Mouse (Mus musculus): ENCODE results near the gene Cdca7. TPM values are rescaled to one million over a fixed set of nuclear protein-coding genes. Genes with fewer than 3 reads are reported as not detected.

The Cdca7 gene
- polyA plus RNA-seq, 1 experiment from 2014 or later, result 38.8 TPM

- Histone ChIP-seq H3K36me3 (ENCODE audit: control insufficient read depth, insufficient read depth) (no peaks in the 10 kb centered on the region), H3K27ac (ENCODE audit: low read length) (no peak overlapping the region), H3K4me2 (ENCODE audit: low read depth, low read length) (no peak overlapping the region), H3K4me1 (ENCODE audit: control insufficient read depth, low read depth, low read length) (no peaks in the 10 kb centered on the region), H3K27me3 (ENCODE audit: control insufficient read depth, insufficient read depth, low read depth, low read length) (peaks cover 12% of the 10 kb centered on the region), H3K4me3 (ENCODE audit: low read depth, low read length) (no peak overlapping the region), H3K9me3 (replicated peaks; ENCODE audit: control insufficient read depth, low read length) (no peaks in the 10 kb centered on the region), H3K9ac (ENCODE audit: low read depth, low read length) (no peak overlapping the region)
- 69% methylated on average over 16 of the region's 16 CpGs for WGBS (ENCODE audit: insufficient replicate concordance)
- ATAC-seq (ENCODE audit: low read depth), result no peak
Measured at GRCm38 (mm10) chr2:72502041-72502813, 26.3 kb downstream of the Cdca7 start.

DNA sequence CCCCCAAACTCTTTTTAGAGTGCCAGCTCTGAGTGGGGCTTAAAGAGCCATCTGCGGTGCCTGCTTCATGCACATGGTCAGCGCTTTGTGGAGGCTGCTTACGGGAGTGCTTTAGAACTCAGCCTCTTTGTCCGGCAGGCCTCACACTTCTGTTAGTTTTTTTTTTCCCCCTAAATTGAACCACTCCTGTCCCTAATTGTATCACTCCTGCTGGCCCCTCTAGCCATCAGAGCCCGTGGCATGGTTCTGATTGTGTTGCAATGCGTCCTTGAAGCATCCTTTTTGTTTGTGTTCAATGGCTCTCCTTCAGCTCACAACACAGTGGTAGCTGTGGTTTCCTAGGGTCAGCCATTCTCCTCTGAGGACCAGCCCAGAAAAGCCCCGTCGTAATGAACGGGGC is 27.7 kb downstream of the Cdca7 start:
- no peak overlapping the region for H3K4me2 ChIP-seq (ENCODE audit: low read depth, low read length)
- no peaks in the 10 kb centered on the region for H3K9me3 ChIP-seq (replicated peaks; ENCODE audit: control insufficient read depth, low read length)
- H3K36me3 ChIP-seq (ENCODE audit: control insufficient read depth, insufficient read depth), result no peaks in the 10 kb centered on the region
- no peak for ATAC-seq (ENCODE audit: low read depth)
- H3K4me1 ChIP-seq (ENCODE audit: control insufficient read depth, low read depth, low read length), result no peaks in the 10 kb centered on the region
- H3K27me3 ChIP-seq (ENCODE audit: control insufficient read depth, insufficient read depth, low read depth, low read length), result peaks cover 12% of the 10 kb centered on the region
- no peak overlapping the region for H3K4me3 ChIP-seq (ENCODE audit: low read depth, low read length)
- H3K27ac ChIP-seq (ENCODE audit: low read length), result no peak overlapping the region
- 63% methylated on average over 9 of the region's 9 CpGs for WGBS (ENCODE audit: insufficient replicate concordance)
- no peak overlapping the region for H3K9ac ChIP-seq (ENCODE audit: low read depth, low read length)

- H3K27ac ChIP-seq (ENCODE audit: low read length), result no peak overlapping the region
- no peak overlapping the region for H3K4me3 ChIP-seq (ENCODE audit: low read depth, low read length)
- H3K4me2 ChIP-seq (ENCODE audit: low read depth, low read length), result no peak overlapping the region
- no peak overlapping the region for H3K9ac ChIP-seq (ENCODE audit: low read depth, low read length)
- no peaks in the 10 kb centered on the region for H3K36me3 ChIP-seq (ENCODE audit: control insufficient read depth, insufficient read depth)
- ATAC-seq (ENCODE audit: low read depth), result no peak
- H3K4me1 ChIP-seq (ENCODE audit: control insufficient read depth, low read depth, low read length), result no peaks in the 10 kb centered on the region
- 34% methylated on average over 18 of the region's 18 CpGs for WGBS (ENCODE audit: insufficient replicate concordance)
- no peaks in the 10 kb centered on the region; the same call in 1 of the 2 replicates for H3K27me3 ChIP-seq (ENCODE audit: control insufficient read depth, insufficient read depth, low read depth, low read length)
- H3K9me3 ChIP-seq (replicated peaks; ENCODE audit: control insufficient read depth, low read length), result no peaks in the 10 kb centered on the region
Measured at GRCm38 (mm10) chr2:72507855-72508635, 32.1 kb downstream of the Cdca7 start.

DNA sequence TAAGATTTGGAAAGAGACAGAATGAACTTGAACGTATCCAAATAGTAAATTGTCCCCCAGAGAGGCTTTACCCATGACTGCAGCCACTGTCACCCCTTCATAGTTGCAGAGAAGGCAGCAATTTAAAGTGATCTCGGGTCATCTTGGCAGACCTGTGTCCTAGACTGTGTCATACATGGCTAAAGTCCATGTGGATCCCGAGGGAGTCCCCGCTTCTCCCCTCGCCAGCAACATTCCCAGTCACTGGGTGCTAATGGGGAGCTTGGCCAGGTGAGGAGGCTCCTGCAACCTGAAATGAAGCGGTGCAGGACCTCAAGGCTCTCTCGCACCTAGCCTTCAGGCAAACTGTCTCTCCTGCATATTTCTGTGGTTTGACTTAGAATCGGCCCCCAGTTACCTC is 32.9 kb downstream of the Cdca7 start:
- no peaks in the 10 kb centered on the region for H3K4me1 ChIP-seq (ENCODE audit: control insufficient read depth, low read depth, low read length)
- H3K36me3 ChIP-seq (ENCODE audit: control insufficient read depth, insufficient read depth), result no peaks in the 10 kb centered on the region
- no peak overlapping the region for H3K4me3 ChIP-seq (ENCODE audit: low read depth, low read length)
- no peak overlapping the region for H3K9ac ChIP-seq (ENCODE audit: low read depth, low read length)
- ATAC-seq (ENCODE audit: low read depth), result no peak
- H3K27me3 ChIP-seq (ENCODE audit: control insufficient read depth, insufficient read depth, low read depth, low read length), result no peaks in the 10 kb centered on the region; the same call in 1 of the 2 replicates
- no peak overlapping the region for H3K4me2 ChIP-seq (ENCODE audit: low read depth, low read length)
- WGBS (ENCODE audit: insufficient replicate concordance), result 63% methylated on average over 8 of the region's 8 CpGs
- no peaks in the 10 kb centered on the region for H3K9me3 ChIP-seq (replicated peaks; ENCODE audit: control insufficient read depth, low read length)
- H3K27ac ChIP-seq (ENCODE audit: low read length), result no peak overlapping the region

DNA sequence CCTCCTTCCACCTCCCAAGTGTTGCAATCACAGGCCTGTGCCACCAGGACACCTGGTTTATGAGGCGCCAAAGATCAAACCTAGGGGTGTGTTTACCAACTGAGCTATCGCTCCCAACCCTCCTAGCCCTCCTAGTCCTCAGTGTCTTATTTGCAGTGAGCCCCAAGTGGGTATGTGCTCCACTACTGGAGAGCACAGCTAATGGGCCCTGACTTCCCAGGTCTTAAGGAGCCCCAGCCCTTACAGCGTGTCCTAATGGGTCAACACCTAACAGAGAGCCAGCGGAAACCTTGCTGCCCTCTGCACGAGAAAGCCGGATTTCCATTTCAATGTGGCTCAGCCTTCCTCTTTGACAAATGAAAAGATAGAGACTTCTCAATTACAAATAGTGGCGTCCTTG is 39.6 kb downstream of the Cdca7 start:
- Histone ChIP-seq H3K9ac (ENCODE audit: low read depth, low read length) (no peak overlapping the region), H3K4me1 (ENCODE audit: control insufficient read depth, low read depth, low read length) (no peaks in the 10 kb centered on the region), H3K4me2 (ENCODE audit: low read depth, low read length) (no peak overlapping the region), H3K27me3 (ENCODE audit: control insufficient read depth, insufficient read depth, low read depth, low read length) (peaks cover 13% of the 10 kb centered on the region), H3K36me3 (ENCODE audit: control insufficient read depth, insufficient read depth) (no peaks in the 10 kb centered on the region), H3K9me3 (replicated peaks; ENCODE audit: control insufficient read depth, low read length) (no peaks in the 10 kb centered on the region), H3K4me3 (ENCODE audit: low read depth, low read length) (no peak overlapping the region), H3K27ac (ENCODE audit: low read length) (no peak overlapping the region)
- no peak for ATAC-seq (ENCODE audit: low read depth)
- WGBS (ENCODE audit: insufficient replicate concordance), result 38% methylated on average over 7 of the region's 7 CpGs

GRCm38 (mm10) chr2:72515971-72516719 is 40.2 kb downstream of the Cdca7 start:
- H3K9me3 ChIP-seq (replicated peaks; ENCODE audit: control insufficient read depth, low read length), result no peaks in the 10 kb centered on the region
- no peak overlapping the region for H3K27ac ChIP-seq (ENCODE audit: low read length)
- H3K4me1 ChIP-seq (ENCODE audit: control insufficient read depth, low read depth, low read length), result no peaks in the 10 kb centered on the region
- H3K27me3 ChIP-seq (ENCODE audit: control insufficient read depth, insufficient read depth, low read depth, low read length), result peaks cover 13% of the 10 kb centered on the region
- no peaks in the 10 kb centered on the region for H3K36me3 ChIP-seq (ENCODE audit: control insufficient read depth, insufficient read depth)
- no peak overlapping the region for H3K9ac ChIP-seq (ENCODE audit: low read depth, low read length)
- H3K4me2 ChIP-seq (ENCODE audit: low read depth, low read length), result no peak overlapping the region
- no peak for ATAC-seq (ENCODE audit: low read depth)
- H3K4me3 ChIP-seq (ENCODE audit: low read depth, low read length), result no peak overlapping the region
- WGBS (ENCODE audit: insufficient replicate concordance), result 22% methylated on average over 17 of the region's 17 CpGs

GRCm38 (mm10) chr2:72516720-72517089 is 40.7 kb downstream of the Cdca7 start:
- Histone ChIP-seq H3K36me3 (ENCODE audit: control insufficient read depth, insufficient read depth) (no peaks in the 10 kb centered on the region), H3K9me3 (replicated peaks; ENCODE audit: control insufficient read depth, low read length) (no peaks in the 10 kb centered on the region), H3K27me3 (ENCODE audit: control insufficient read depth, insufficient read depth, low read depth, low read length) (peaks cover 13% of the 10 kb centered on the region), H3K4me2 (ENCODE audit: low read depth, low read length) (no peak overlapping the region), H3K4me3 (ENCODE audit: low read depth, low read length) (no peak overlapping the region), H3K27ac (ENCODE audit: low read length) (no peak overlapping the region), H3K9ac (ENCODE audit: low read depth, low read length) (no peak overlapping the region), H3K4me1 (ENCODE audit: control insufficient read depth, low read depth, low read length) (no peaks in the 10 kb centered on the region)
- 25% methylated on average over 8 of the region's 8 CpGs for WGBS (ENCODE audit: insufficient replicate concordance)
- ATAC-seq (ENCODE audit: low read depth), result no peak

DNA sequence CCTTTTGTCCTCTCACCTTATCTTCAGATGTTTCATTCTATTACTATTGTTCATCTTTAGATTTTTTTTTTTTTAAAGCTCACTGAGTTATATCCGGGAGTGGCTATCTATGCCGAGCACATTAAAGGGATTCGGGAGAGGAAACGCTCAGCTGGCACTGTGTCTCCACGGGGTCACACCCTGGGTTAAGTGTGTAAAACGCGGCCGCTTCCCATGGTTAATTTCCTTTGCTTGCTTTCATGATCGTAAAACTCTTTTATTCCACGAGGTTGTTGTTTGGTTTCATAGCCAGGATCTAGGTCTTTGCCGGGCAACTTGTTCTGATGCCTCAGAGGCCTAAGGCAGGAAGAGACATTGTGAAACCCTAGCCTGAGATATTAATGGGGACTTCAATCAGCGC is 48.1 kb downstream of the Cdca7 start:
- no peaks in the 10 kb centered on the region for H3K9me3 ChIP-seq (replicated peaks; ENCODE audit: control insufficient read depth, low read length)

More for the DNA sequence above, 48.1 kb downstream of the Cdca7 start:
- no peaks in the 10 kb centered on the region for H3K4me1 ChIP-seq (ENCODE audit: control insufficient read depth, low read depth, low read length)
- no peaks in the 10 kb centered on the region for H3K27me3 ChIP-seq (ENCODE audit: control insufficient read depth, insufficient read depth, low read depth, low read length)
- no peak overlapping the region for H3K4me3 ChIP-seq (ENCODE audit: low read depth, low read length)
- no peaks in the 10 kb centered on the region for H3K36me3 ChIP-seq (ENCODE audit: control insufficient read depth, insufficient read depth)
- no peak for ATAC-seq (ENCODE audit: low read depth)
- no peak overlapping the region for H3K9ac ChIP-seq (ENCODE audit: low read depth, low read length)
- H3K4me2 ChIP-seq (ENCODE audit: low read depth, low read length), result no peak overlapping the region
- 50% methylated on average over 12 of the region's 12 CpGs for WGBS (ENCODE audit: insufficient replicate concordance)
- no peak overlapping the region for H3K27ac ChIP-seq (ENCODE audit: low read length)
